Mouse (Mus musculus): ENCODE data around the gene Hectd2. TPM values are rescaled to one million over a fixed set of nuclear protein-coding genes. Genes with fewer than 3 reads are reported as not detected.

Gene Hectd2
- polyA plus RNA-seq, 1 experiment from 2014 or later: 16.8 TPM

DNA sequence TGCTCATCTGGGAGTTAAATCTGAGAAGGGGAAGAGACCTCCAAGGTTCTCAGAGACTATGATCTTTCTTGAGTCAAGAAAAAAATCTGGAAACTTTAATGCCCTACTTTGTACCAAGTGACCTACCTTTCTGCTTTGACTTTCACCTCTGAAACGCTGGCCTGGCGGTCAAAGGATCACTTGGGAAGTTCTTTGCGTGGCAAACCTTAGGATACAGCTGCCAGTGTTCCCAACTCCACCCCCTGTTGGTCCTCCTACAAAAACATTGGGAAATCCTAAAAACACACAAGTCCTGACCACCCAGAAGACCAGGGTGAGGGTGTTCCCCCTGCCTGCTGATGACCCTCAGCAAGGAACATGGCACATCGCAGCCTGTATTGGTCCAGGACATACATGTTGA is 72.4 kb downstream of the Hectd2 start:
- H3K36me3 ChIP-seq (ENCODE audit: control insufficient read depth, insufficient read depth, low read length): no peaks in the 10 kb centered on the region

DNA sequence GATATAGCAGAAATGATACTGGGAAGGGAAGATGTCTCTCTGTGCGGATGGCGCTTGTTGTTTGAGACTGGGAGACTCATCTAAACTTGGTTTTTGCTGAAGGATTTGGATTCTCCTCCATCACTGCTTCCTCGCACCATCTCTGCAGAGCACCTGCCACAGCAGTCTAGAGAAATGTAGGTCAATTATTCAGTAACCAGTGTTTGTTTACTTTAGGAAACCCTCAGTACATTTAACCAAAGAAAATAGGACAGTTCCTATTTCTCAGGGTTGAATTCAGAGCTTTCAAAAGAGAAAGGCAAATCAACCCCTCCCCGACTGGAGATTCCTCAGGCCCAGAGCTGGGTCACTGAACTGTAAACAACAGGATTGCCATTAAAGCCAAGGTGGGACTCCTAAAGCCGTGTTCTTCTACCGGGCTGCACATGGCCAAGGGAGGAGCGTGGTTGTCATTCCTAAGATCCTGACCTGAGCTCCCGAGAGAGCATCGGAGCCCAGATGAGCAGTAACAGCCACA is 75.0 kb downstream of the Hectd2 start:
- no peak overlapping the region for H3K9ac ChIP-seq (replicated peaks; ENCODE audit: low read depth, low read length)
- no peak overlapping the region for H3K4me3 ChIP-seq (ENCODE audit: low read depth, low read length)
- no peak overlapping the region for H3K4me2 ChIP-seq (ENCODE audit: low read depth, low read length)
- H3K4me1 ChIP-seq (ENCODE audit: control insufficient read depth, insufficient read depth, low read length): no peaks in the 10 kb centered on the region
- H3K36me3 ChIP-seq (ENCODE audit: control insufficient read depth, insufficient read depth, low read length): no peaks in the 10 kb centered on the region
- ATAC-seq (ENCODE audit: low read depth): no peak
- no peak overlapping the region for H3K27ac ChIP-seq (ENCODE audit: low read depth, low read length)
- no peaks in the 10 kb centered on the region for H3K9me3 ChIP-seq (ENCODE audit: control insufficient read depth, low read length)
- WGBS: 86% methylated on average over 9 of the region's 9 CpGs
- H3K27me3 ChIP-seq (ENCODE audit: control insufficient read depth, insufficient read depth, low read length): no peaks in the 10 kb centered on the region

More for the DNA sequence above, 72.4 kb downstream of the Hectd2 start:
- Histone ChIP-seq H3K27ac (ENCODE audit: low read depth, low read length) (no peak overlapping the region), H3K27me3 (ENCODE audit: control insufficient read depth, insufficient read depth, low read length) (no peaks in the 10 kb centered on the region), H3K4me1 (ENCODE audit: control insufficient read depth, insufficient read depth, low read length) (no peaks in the 10 kb centered on the region), H3K4me3 (ENCODE audit: low read depth, low read length) (no peak overlapping the region), H3K4me2 (ENCODE audit: low read depth, low read length) (no peak overlapping the region), H3K9me3 (ENCODE audit: control insufficient read depth, low read length) (no peaks in the 10 kb centered on the region), H3K9ac (replicated peaks; ENCODE audit: low read depth, low read length) (no peak overlapping the region)
- WGBS: 91% methylated on average over 4 of the region's 4 CpGs
- no peak for ATAC-seq (ENCODE audit: low read depth)

DNA sequence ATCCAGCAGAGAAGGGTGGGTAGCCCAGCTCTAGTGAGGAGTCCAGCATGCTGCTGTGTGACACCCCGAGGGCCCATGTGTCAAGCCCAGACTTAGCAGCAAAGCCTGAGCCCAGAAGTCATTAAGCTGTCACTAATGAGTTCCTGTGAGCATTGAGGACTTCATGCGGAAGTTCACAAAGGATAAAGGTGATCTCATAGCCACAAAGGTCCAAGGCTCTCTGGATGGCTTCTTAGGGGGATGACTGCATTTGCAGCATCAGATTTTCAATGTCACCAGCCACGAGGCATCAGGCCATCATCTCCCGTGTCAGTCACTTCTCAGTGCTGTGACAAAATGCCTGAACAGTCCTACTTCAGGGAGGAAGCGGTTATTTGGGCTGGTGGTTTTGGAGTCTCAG is 75.9 kb downstream of the Hectd2 start:
- H3K36me3 ChIP-seq (ENCODE audit: control insufficient read depth, insufficient read depth, low read length): no peaks in the 10 kb centered on the region
- ATAC-seq (ENCODE audit: low read depth): no peak
- H3K27me3 ChIP-seq (ENCODE audit: control insufficient read depth, insufficient read depth, low read length): no peaks in the 10 kb centered on the region
- H3K9me3 ChIP-seq (ENCODE audit: control insufficient read depth, low read length): no peaks in the 10 kb centered on the region
- H3K4me3 ChIP-seq (ENCODE audit: low read depth, low read length): no peak overlapping the region
- H3K9ac ChIP-seq (replicated peaks; ENCODE audit: low read depth, low read length): no peak overlapping the region
- no peak overlapping the region for H3K27ac ChIP-seq (ENCODE audit: low read depth, low read length)
- H3K4me2 ChIP-seq (ENCODE audit: low read depth, low read length): no peak overlapping the region
- H3K4me1 ChIP-seq (ENCODE audit: control insufficient read depth, insufficient read depth, low read length): no peaks in the 10 kb centered on the region
- WGBS: 95% methylated on average over 5 of the region's 5 CpGs

DNA sequence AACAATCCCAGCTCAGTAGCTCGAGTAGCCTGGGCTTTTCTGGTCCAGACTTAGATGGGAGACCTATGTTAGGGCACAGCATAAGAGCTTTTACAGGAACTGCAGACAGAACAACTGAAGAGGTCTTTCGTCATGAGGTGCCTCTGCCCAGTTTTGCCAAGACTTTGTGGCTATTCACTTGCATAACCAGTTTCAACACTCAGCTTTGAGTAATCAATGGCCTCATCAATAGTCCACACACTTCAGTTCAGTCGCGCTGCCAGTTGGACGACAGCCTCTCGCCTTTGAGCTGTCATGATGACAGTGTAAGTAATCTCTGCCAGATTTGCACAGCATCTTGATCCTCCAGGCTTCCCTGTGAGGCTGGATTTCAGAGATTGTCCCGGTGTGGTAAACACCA is 80.3 kb downstream of the Hectd2 start:
- no peak overlapping the region for H3K4me3 ChIP-seq (ENCODE audit: low read depth, low read length)
- H3K4me2 ChIP-seq (ENCODE audit: low read depth, low read length): no peak overlapping the region
- no peak overlapping the region for H3K9ac ChIP-seq (replicated peaks; ENCODE audit: low read depth, low read length)
- ATAC-seq (ENCODE audit: low read depth): no peak
- H3K4me1 ChIP-seq (ENCODE audit: control insufficient read depth, insufficient read depth, low read length): no peaks in the 10 kb centered on the region
- no peaks in the 10 kb centered on the region for H3K27me3 ChIP-seq (ENCODE audit: control insufficient read depth, insufficient read depth, low read length)
- no peak overlapping the region for H3K27ac ChIP-seq (ENCODE audit: low read depth, low read length)
- H3K9me3 ChIP-seq (ENCODE audit: control insufficient read depth, low read length): no peaks in the 10 kb centered on the region
- WGBS: 89% methylated on average over 7 of the region's 7 CpGs
- no peaks in the 10 kb centered on the region for H3K36me3 ChIP-seq (ENCODE audit: control insufficient read depth, insufficient read depth, low read length)

DNA sequence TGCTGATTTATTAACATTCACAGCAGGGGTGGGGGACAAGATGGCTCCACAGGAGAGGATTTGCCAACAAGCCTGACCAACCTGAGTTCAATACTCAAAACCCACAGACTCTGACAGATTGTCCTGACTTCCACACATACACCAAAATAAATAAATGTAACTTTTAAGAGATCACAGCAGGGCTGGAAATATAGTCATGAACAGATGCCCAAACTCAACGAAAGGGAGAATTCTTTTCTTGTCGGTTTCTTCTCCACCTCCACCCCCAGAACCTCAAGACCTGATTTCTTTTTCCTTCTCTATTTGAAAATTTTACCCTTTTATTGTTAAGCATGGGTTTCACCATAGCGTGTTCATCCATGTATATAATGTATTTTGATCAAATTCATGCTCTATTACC is 82.8 kb downstream of the Hectd2 start:
- Histone ChIP-seq H3K4me3 (ENCODE audit: low read depth, low read length) (no peak overlapping the region), H3K4me1 (ENCODE audit: control insufficient read depth, insufficient read depth, low read length) (no peaks in the 10 kb centered on the region), H3K9me3 (ENCODE audit: control insufficient read depth, low read length) (0 out of 2 replicates have a peak, but pooled peaks cover 2% of the 10 kb centered on the region), H3K4me2 (ENCODE audit: low read depth, low read length) (no peak overlapping the region), H3K27ac (ENCODE audit: low read depth, low read length) (no peak overlapping the region), H3K36me3 (ENCODE audit: control insufficient read depth, insufficient read depth, low read length) (no peaks in the 10 kb centered on the region), H3K27me3 (ENCODE audit: control insufficient read depth, insufficient read depth, low read length) (no peaks in the 10 kb centered on the region), H3K9ac (replicated peaks; ENCODE audit: low read depth, low read length) (no peak overlapping the region)
- WGBS: 79% methylated on average over 3 of the region's 3 CpGs
- no peak for ATAC-seq (ENCODE audit: low read depth)

DNA sequence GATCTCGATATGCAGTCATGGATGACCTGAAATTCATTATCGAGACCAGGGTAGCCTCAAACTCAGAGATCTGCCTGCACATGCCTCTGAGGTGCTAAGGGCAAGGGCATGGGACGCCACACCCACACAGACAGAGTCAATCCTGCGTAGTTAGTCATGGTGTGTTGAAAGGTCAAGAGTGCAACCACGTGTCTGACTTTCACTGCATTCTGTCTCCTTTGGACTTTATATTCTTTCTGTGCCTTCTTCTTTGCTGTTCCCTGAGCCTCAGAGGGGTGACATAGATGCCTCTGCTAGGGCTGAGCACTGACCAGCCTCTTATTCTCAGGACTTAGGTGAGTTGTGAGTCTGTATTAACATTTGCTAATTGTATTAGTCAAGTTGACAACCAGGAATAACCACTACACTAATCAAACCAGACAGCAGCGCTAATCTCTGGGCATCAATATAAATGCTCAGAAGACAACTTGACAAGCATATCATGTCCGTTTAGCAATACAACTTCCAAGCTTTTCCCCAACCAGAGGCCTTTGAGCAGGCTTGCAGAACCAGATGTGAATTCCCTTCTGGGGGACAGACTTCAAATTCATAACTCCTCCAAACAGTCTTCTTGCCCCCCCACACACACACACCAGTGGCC is 83.6 kb downstream of the Hectd2 start:
- no peak overlapping the region for H3K9ac ChIP-seq (replicated peaks; ENCODE audit: low read depth, low read length)
- H3K4me2 ChIP-seq (ENCODE audit: low read depth, low read length): no peak overlapping the region
- no peaks in the 10 kb centered on the region for H3K27me3 ChIP-seq (ENCODE audit: control insufficient read depth, insufficient read depth, low read length)
- no peak for ATAC-seq (ENCODE audit: low read depth)
- 72% methylated on average over 7 of the region's 7 CpGs for WGBS
- no peak overlapping the region for H3K4me3 ChIP-seq (ENCODE audit: low read depth, low read length)
- H3K36me3 ChIP-seq (ENCODE audit: control insufficient read depth, insufficient read depth, low read length): no peaks in the 10 kb centered on the region
- 0 out of 2 replicates have a peak, but pooled peaks cover 2% of the 10 kb centered on the region for H3K9me3 ChIP-seq (ENCODE audit: control insufficient read depth, low read length)
- H3K27ac ChIP-seq (ENCODE audit: low read depth, low read length): no peak overlapping the region
- no peaks in the 10 kb centered on the region for H3K4me1 ChIP-seq (ENCODE audit: control insufficient read depth, insufficient read depth, low read length)

DNA sequence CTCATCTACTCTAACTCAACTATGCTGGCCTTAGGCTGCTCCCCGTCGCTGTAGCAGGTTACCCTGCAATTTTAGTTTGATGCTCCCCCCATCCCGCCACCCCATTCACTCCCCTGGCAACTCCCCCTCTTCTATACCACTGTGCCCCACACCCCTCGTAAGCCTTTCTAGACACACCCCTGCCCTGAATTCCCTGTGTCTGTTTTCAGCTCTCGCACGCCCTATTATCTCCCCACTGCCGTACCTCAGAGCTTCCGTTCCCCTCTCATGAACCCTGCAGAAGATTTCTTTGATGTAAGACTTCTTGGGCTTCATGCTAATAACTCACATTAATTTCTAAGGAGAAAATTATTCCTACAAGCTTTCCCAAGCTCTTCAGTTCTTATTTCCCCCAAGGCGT is 84.6 kb downstream of the Hectd2 start:
- no peaks in the 10 kb centered on the region for H3K4me1 ChIP-seq (ENCODE audit: control insufficient read depth, insufficient read depth, low read length)
- H3K9me3 ChIP-seq (ENCODE audit: control insufficient read depth, low read length): 0 out of 2 replicates have a peak, but pooled peaks cover 2% of the 10 kb centered on the region
- H3K36me3 ChIP-seq (ENCODE audit: control insufficient read depth, insufficient read depth, low read length): no peaks in the 10 kb centered on the region
- H3K27me3 ChIP-seq (ENCODE audit: control insufficient read depth, insufficient read depth, low read length): no peaks in the 10 kb centered on the region
- no peak overlapping the region for H3K27ac ChIP-seq (ENCODE audit: low read depth, low read length)
- H3K4me2 ChIP-seq (ENCODE audit: low read depth, low read length): no peak overlapping the region
- 88% methylated on average over 9 of the region's 9 CpGs for WGBS
- H3K9ac ChIP-seq (replicated peaks; ENCODE audit: low read depth, low read length): no peak overlapping the region
- no peak for ATAC-seq (ENCODE audit: low read depth)
- H3K4me3 ChIP-seq (ENCODE audit: low read depth, low read length): no peak overlapping the region

DNA sequence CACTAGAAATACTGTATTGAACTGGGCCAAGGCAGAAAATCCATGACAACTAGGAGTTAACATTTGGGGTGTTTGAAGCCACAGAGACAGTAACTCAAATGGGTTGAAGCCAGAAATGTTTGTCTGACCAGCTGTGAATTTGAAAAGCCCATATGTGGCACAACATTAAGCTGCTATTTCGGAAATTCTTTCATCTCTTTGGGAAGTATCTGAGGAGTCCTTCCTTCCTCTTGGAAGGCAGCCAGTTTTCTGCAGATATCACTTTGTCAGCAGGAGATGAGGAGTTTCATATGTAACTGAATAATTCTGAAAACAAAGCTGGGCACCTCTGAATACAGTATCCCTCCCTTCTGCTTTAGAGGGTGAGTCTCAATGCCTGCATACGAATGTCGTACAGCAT is 86.7 kb downstream of the Hectd2 start:
- Histone ChIP-seq H3K4me2 (ENCODE audit: low read depth, low read length) (no peak overlapping the region), H3K9ac (replicated peaks; ENCODE audit: low read depth, low read length) (no peak overlapping the region), H3K27ac (ENCODE audit: low read depth, low read length) (no peak overlapping the region), H3K27me3 (ENCODE audit: control insufficient read depth, insufficient read depth, low read length) (no peaks in the 10 kb centered on the region), H3K9me3 (ENCODE audit: control insufficient read depth, low read length) (0 out of 2 replicates have a peak, but pooled peaks cover 2% of the 10 kb centered on the region), H3K4me1 (ENCODE audit: control insufficient read depth, insufficient read depth, low read length) (no peaks in the 10 kb centered on the region), H3K4me3 (ENCODE audit: low read depth, low read length) (no peak overlapping the region), H3K36me3 (ENCODE audit: control insufficient read depth, insufficient read depth, low read length) (no peaks in the 10 kb centered on the region)
- ATAC-seq (ENCODE audit: low read depth): no peak
- WGBS: 85% methylated on average over 3 of the region's 3 CpGs

DNA sequence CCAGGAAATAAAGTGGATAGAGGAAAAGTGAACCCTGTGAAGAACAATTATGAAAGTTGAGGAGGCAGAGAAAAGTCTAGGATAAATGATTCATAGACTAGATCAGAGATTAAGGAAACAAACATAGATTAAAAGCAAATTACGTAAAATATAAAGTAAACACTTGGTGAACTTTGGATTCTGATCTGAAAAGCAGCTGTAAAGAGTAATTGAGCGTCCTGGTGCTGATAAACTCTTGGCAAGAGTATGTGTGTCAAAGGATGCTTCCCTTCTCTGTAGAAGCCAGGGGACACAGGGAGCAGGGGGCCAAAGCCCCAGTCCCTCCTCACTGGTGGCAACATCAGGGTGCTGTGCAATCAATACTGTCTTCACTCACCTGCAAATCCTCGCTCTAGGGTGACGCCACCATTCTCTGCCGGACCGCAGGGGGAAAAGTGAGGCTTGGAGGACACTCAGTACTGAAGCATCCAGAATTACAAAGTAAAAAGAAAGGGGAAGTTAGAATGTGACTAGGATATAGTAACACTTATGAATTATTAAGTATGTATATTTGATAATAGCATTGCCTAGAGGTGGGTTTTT is 91.0 kb downstream of the Hectd2 start:
- Histone ChIP-seq H3K9ac (replicated peaks; ENCODE audit: low read depth, low read length) (no peak overlapping the region), H3K4me3 (ENCODE audit: low read depth, low read length) (no peak overlapping the region), H3K4me1 (ENCODE audit: control insufficient read depth, insufficient read depth, low read length) (no peaks in the 10 kb centered on the region), H3K9me3 (ENCODE audit: control insufficient read depth, low read length) (0 out of 2 replicates have a peak, but pooled peaks cover 2% of the 10 kb centered on the region), H3K36me3 (ENCODE audit: control insufficient read depth, insufficient read depth, low read length) (no peaks in the 10 kb centered on the region), H3K27me3 (ENCODE audit: control insufficient read depth, insufficient read depth, low read length) (no peaks in the 10 kb centered on the region), H3K27ac (ENCODE audit: low read depth, low read length) (no peak overlapping the region), H3K4me2 (ENCODE audit: low read depth, low read length) (no peak overlapping the region)
- WGBS: 89% methylated on average over 6 of the region's 6 CpGs
- no peak for ATAC-seq (ENCODE audit: low read depth)
